Mouse (Mus musculus) liver, adult 2 months (tissue): ENCODE measurements at regions not wholly inside any gene's neighbourhood (a gene's known extent, or its start where the extent isn't known, plus 50 kb on each side); places are given as distances from the start of the nearest gene placed in this dataset.
A peak's percentile ranks its signal among the peaks of the same experiment; 100 is the strongest.

Experiments
- DNase-seq: peaks from one replicate; pipeline ENCODE4 v3.0.0-alpha.2; 2011; ENCODE audit warnings: low read depth, low spot score; ENCODE audit errors: extremely low read depth
- H3K27ac ChIP-seq: fragments of 200-500 bp; replicated peaks from 2 replicates; pipeline ENCODE4 v1.5.1; 2012; ENCODE audit warnings: low read depth, mild to moderate bottlenecking, control low read depth, inconsistent platforms, low read length; ENCODE audit not compliant: insufficient read depth
- H3K27me3 ChIP-seq: fragments of 200-500 bp; 2 replicates; pipeline ENCODE4 v1.6.1; 2012; ENCODE audit warnings: mild to moderate bottlenecking, moderate library complexity, low read length, inconsistent platforms; ENCODE audit not compliant: control insufficient read depth, insufficient read depth
- H3K36me3 ChIP-seq: fragments of 200-500 bp; 2 replicates; pipeline ENCODE4 v1.6.1; 2012; ENCODE audit warnings: low read length, inconsistent platforms; ENCODE audit not compliant: control insufficient read depth, insufficient read depth
- H3K4me1 ChIP-seq: fragments of 200-500 bp; 2 replicates; pipeline ENCODE4 v1.6.1; 2011; ENCODE audit warnings: low read length; ENCODE audit not compliant: control insufficient read depth, insufficient read depth
- H3K4me3 ChIP-seq: fragments of 200-500 bp; 2 replicates; pipeline ENCODE4 v1.5.1; 2011; ENCODE audit warnings: low read depth, mild to moderate bottlenecking, control low read depth, low read length, moderate library complexity; ENCODE audit not compliant: insufficient read depth
- H3K79me2 ChIP-seq: fragments of 200-500 bp; 2 replicates; pipeline ENCODE4 v1.6.1; 2012; ENCODE audit warnings: inconsistent platforms, mild to moderate bottlenecking, low read length, moderate library complexity; ENCODE audit not compliant: control insufficient read depth, insufficient read depth
- H3K9ac ChIP-seq: fragments of 200-500 bp; 2 replicates; pipeline ENCODE4 v1.6.1; 2012; ENCODE audit warnings: low read depth, mild to moderate bottlenecking, control low read depth, inconsistent platforms, low read length
- CTCF ChIP-seq: fragments of 200-500 bp; IDR thresholded peaks from 2 replicates; pipeline ENCODE4 v1.5.1; 2011; ENCODE audit warnings: low read depth, low read length, control low read depth
- POLR2A ChIP-seq: fragments of 200-500 bp; IDR thresholded peaks from 2 replicates; pipeline ENCODE4 v1.6.1; 2011; ENCODE audit warnings: low read length, control low read depth; ENCODE audit not compliant: insufficient read depth; ENCODE audit errors: extremely low read depth
- WGBS: fragments of 180-500 bp; shearing (Covaris S2); methylation state at CpG from one replicate; pipeline ENCODE4 v1.1.7; 2018; 5-methylcytosine and 5-hydroxymethylcytosine counted together

DNA sequence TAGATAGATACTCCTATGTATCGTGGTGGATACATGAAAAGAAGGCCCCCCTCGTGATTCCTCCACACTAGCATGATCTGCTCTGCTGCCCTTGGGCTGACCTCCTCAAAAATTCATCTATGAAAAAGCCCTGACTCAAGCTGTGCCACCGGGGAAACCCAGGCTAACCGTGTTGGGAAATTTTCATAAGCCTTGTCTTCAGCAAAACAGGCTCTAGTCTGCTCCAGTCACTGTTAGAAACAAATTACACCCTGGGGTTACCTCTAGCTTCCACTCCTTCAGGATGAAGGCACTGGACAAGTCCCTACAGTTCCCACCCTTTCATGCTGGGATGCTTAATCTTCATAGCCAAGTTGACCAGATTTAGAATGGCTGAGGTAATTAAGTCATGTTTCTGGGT lies 315.0 kb upstream of the Nrp1 start:
- Histone ChIP-seq H3K4me3 (no peak overlapping the region), H3K36me3 (no peaks in the 10 kb centered on the region), H3K4me1 (no peaks in the 10 kb centered on the region), H3K9ac (no peak overlapping the region), H3K27ac (no peak overlapping the region), H3K79me2 (no peaks in the 10 kb centered on the region), H3K27me3 (no peaks in the 10 kb centered on the region)
- DNase-seq: no peak
- 95% methylated on average over 4 of the region's 4 CpGs for WGBS
- TF ChIP-seq POLR2A: no peak
- TF ChIP-seq CTCF: no peak

DNA sequence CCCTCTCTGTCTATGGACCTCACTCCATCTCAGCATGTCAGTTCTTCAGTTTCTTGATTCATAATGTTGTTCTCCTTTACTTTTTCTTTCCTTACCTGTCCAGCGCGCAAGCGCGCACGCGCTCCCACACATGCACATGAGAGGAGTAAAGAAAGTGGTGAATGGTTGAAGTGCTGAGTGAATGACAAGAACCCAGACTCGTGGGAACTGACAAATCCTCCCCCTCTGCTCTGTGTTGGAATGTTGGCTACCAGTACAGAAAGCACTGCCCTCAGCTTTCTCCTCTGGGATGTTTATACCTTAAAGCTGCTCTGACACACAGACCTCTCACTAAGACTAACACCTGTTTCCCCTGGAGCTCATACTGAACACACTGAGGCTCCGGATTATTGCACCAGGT lies 302.2 kb upstream of the Nrp1 start:
- H3K4me1 ChIP-seq: no peaks in the 10 kb centered on the region
- H3K27me3 ChIP-seq: no peaks in the 10 kb centered on the region; the same call in 1 of the 2 replicates
- TF ChIP-seq CTCF (no peak), POLR2A (no peak)
- H3K4me3 ChIP-seq: no peak overlapping the region
- H3K9ac ChIP-seq: no peak overlapping the region
- H3K79me2 ChIP-seq: no peaks in the 10 kb centered on the region
- DNase-seq: no peak
- H3K27ac ChIP-seq: no peak overlapping the region
- no peaks in the 10 kb centered on the region for H3K36me3 ChIP-seq
- WGBS: 90% methylated on average over 8 of the region's 8 CpGs

DNA sequence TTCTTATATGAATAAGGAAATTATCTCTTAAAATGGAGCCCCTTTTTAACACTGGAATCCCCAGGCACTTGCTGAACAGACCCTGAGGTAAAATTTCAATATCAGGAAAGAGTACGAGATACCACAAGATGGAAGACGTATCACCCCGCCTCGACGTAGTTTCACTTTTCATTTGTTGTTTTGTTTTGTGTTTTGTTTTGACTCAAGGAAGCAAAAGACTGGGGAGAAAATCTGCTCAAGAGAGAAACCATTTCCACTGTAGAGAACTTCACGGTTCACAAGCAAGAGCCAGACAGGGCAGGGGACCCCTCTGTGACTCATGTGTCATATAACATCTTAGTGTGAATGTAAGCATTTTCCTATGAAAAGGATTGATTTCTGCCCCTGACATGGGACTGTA lies 300.6 kb upstream of the Nrp1 start:
- Histone ChIP-seq H3K27ac (no peak overlapping the region), H3K36me3 (no peaks in the 10 kb centered on the region), H3K4me3 (no peak overlapping the region), H3K9ac (no peak overlapping the region), H3K27me3 (no peaks in the 10 kb centered on the region; the same call in 1 of the 2 replicates), H3K4me1 (no peaks in the 10 kb centered on the region), H3K79me2 (no peaks in the 10 kb centered on the region)
- 88% methylated on average over 6 of the region's 6 CpGs for WGBS
- DNase-seq: no peak
- TF ChIP-seq POLR2A (no peak), CTCF (no peak)

DNA sequence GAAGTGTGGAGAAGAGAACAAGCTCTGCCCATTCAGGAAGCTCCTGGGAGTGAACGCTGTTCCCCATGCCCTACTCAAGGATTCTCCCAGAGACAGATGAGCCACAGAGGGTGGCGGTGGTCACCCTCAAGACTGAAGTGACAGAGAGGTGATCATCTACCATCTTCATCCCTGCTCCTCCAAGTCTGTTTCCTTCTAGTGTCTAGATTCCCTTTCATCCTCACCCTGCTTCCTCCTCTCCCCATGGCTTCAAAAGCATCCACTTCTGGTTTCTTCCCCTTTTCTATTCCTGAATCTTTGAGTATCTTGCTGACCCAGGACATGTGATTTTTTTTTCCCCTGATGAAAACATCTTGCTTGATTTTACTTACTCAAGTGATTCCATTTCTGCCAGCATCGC lies 298.6 kb upstream of the Nrp1 start:
- Histone ChIP-seq H3K4me3 (no peak overlapping the region), H3K36me3 (no peaks in the 10 kb centered on the region), H3K9ac (no peak overlapping the region), H3K27me3 (no peaks in the 10 kb centered on the region; the same call in 1 of the 2 replicates), H3K27ac (no peak overlapping the region), H3K79me2 (no peaks in the 10 kb centered on the region), H3K4me1 (no peaks in the 10 kb centered on the region)
- no peak for TF ChIP-seq POLR2A
- no peak for TF ChIP-seq CTCF
- DNase-seq: peak; percentile 15
- 95% methylated on average over 3 of the region's 3 CpGs for WGBS

DNA sequence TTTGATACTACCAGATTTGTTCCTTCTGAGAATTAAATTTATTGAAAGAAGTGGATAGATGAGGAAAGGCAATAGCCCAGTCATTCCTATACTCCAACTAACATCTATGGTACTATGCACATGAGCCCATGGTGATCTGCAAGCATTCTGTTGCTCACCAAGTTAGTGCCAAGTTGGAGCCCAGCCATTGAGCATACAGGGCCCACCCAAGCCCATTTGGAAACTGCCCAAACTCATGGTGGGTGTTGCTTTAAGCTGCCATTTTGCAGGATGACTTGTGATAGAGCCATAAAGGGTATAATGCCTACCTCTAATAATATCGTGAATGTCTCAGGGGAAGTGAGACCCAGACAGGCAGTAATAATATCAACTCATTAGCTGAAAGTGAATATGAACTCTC lies 294.2 kb upstream of the Nrp1 start:
- Histone ChIP-seq H3K4me3 (no peak overlapping the region), H3K36me3 (no peaks in the 10 kb centered on the region), H3K9ac (no peak overlapping the region), H3K27me3 (no peaks in the 10 kb centered on the region), H3K27ac (no peak overlapping the region), H3K79me2 (no peaks in the 10 kb centered on the region), H3K4me1 (no peaks in the 10 kb centered on the region)
- WGBS: 97% methylated on average over 1 of the region's 1 CpGs
- TF ChIP-seq CTCF (no peak), POLR2A (no peak)
- no peak for DNase-seq

DNA sequence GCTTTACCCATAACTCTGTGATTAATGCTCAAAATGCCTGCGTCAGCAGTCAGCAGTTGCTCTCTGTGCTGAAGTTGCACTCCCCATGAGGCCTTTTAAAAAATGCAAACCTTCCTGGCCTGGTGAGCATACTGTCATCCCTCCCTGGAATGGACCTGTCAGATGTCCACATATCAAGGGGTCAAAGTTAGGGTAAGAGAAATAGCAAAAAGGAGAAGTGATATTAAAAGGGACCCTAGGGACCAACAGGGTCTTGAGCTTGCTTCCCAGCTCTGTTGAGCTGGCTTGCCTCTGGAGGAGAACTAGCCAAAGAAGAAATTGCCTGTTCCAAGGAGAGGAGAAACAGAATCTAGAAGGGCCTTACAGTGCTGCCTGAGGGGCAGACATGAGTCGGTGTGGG lies 293.3 kb upstream of the Nrp1 start:
- DNase-seq: no peak
- H3K36me3 ChIP-seq: no peaks in the 10 kb centered on the region
- WGBS: 93% methylated on average over 2 of the region's 2 CpGs
- H3K79me2 ChIP-seq: no peaks in the 10 kb centered on the region
- no peaks in the 10 kb centered on the region for H3K27me3 ChIP-seq
- no peaks in the 10 kb centered on the region for H3K4me1 ChIP-seq
- no peak overlapping the region for H3K9ac ChIP-seq
- no peak for TF ChIP-seq CTCF
- no peak for TF ChIP-seq POLR2A
- H3K4me3 ChIP-seq: no peak overlapping the region
- H3K27ac ChIP-seq: no peak overlapping the region
